Mouse (Mus musculus) hindbrain, embryonic 16.5 days (tissue): Measurements from ENCODE around the gene Furin. TPM values are rescaled to one million over a fixed set of nuclear protein-coding genes. Genes with fewer than 3 reads are reported as not detected.
"Not testable (repeated sequence)": the region's sequence is repeated elsewhere in the genome, so short reads cannot be mapped to it uniquely, and the experiment has no call there.

Source experiments
- ATAC-seq: fragments of 200-750 bp; cut with Nextera tagmentation; 2 replicates; pipeline ENCODE4 v1.8.0; 2017; ENCODE audit warnings: moderate TSS enrichment, moderate library complexity
- H3K27ac ChIP-seq: fragments of 300-500 bp; sonication (generic); 2 replicates; pipeline ENCODE4 v1.5.1; 2014; ENCODE audit warnings: low read depth, mild to moderate bottlenecking, control low read depth, low read length, moderate library complexity
- H3K27me3 ChIP-seq: fragments of 300-500 bp; sonication (generic); replicated peaks from 2 replicates; pipeline ENCODE4 v1.6.1; 2014; ENCODE audit warnings: low read length; ENCODE audit not compliant: control insufficient read depth, insufficient read depth
- H3K36me3 ChIP-seq: fragments of 300-500 bp; sonication (generic); 2 replicates; pipeline ENCODE4 v1.6.1; 2014; ENCODE audit warnings: mild to moderate bottlenecking, low read length, moderate library complexity, mixed read lengths; ENCODE audit not compliant: control insufficient read depth, insufficient read depth
- H3K4me1 ChIP-seq: fragments of 300-500 bp; sonication (generic); 2 replicates; pipeline ENCODE4 v1.6.1; 2014; ENCODE audit warnings: low read depth, low read length; ENCODE audit not compliant: control insufficient read depth, insufficient read depth
- H3K4me2 ChIP-seq: fragments of 300-500 bp; sonication (generic); 2 replicates; pipeline ENCODE4 v1.6.1; 2014; ENCODE audit warnings: mild to moderate bottlenecking, low read length, control low read depth, moderate library complexity
- H3K4me3 ChIP-seq: fragments of 300-500 bp; sonication (generic); 2 replicates; pipeline ENCODE4 v1.5.1; 2014; ENCODE audit warnings: mild to moderate bottlenecking, low read length, control low read depth, moderate library complexity
- H3K9ac ChIP-seq: fragments of 300-500 bp; sonication (generic); 2 replicates; pipeline ENCODE4 v1.6.1; 2014; ENCODE audit warnings: low read depth, mild to moderate bottlenecking, control low read depth, low read length, moderate library complexity
- H3K9me3 ChIP-seq: fragments of 300-500 bp; sonication (generic); 2 replicates; pipeline ENCODE4 v1.6.1; 2014; ENCODE audit warnings: mild to moderate bottlenecking, low read length, moderate library complexity; ENCODE audit not compliant: control insufficient read depth
- WGBS: fragments of 180-500 bp; shearing (Covaris S2); extraction: QIAGEN DNeasy Blood & Tissue Kit; methylation state at CpG from one replicate; pipeline ENCODE4 v1.1.7; 2014; 5-methylcytosine and 5-hydroxymethylcytosine counted together
- polyA plus RNA-seq: library from polyadenylated mRNA; unstranded; fragments of >200 nt; fragmentation: Nextera tagmentation; extraction: Ambion mirVana; gene quantifications from 2 replicates; pipeline ENCODE4 v1.2.1, GENCODE M21; 2015

Gene Furin
- polyA plus RNA-seq, 1 experiment from 2014 or later: 3.9 TPM

DNA sequence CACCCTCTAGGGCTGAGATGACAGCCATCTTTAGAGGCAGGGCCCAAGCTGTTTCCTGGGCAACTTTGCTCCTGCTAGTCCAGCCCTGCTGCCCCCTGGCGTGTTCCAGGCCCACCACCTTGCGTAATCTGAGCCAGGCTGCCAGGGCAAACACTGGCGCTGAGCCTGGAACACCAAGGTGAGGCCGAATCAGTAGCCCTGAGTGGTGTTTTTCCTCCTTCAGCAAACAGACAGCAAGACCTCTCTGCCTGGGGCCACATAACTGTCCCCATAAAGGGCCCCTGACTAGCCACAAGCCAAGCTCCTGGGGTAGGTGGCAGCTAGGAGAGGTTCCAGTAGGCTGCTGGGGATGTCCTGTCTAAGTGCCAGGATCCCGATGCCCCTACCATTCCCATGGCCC lies 5.1 kb downstream of the Furin start:
- Histone ChIP-seq H3K9me3 (no peaks in the 10 kb centered on the region), H3K9ac (peak overlapping the region; percentile 31; the same call in 1 of the 2 replicates), H3K27ac (no peak overlapping the region), H3K27me3 (no peaks in the 10 kb centered on the region), H3K36me3 (peaks cover 13% of the 10 kb centered on the region; the same call in 1 of the 2 replicates), H3K4me1 (peaks cover 28% of the 10 kb centered on the region), H3K4me3 (no peak overlapping the region), H3K4me2 (0 out of 2 replicates have a peak overlapping the region, but pooled peaks have one; percentile 2)
- ATAC-seq: no peak
- WGBS: 52% methylated on average over 5 of the region's 5 CpGs

- ATAC-seq: no peak
- no peak overlapping the region for H3K9ac ChIP-seq
- no peak overlapping the region for H3K27ac ChIP-seq
- no peaks in the 10 kb centered on the region for H3K27me3 ChIP-seq
- WGBS: 81% methylated on average over 9 of the region's 9 CpGs
- H3K36me3 ChIP-seq: peaks cover 15% of the 10 kb centered on the region
- no peaks in the 10 kb centered on the region for H3K9me3 ChIP-seq
- peaks cover 28% of the 10 kb centered on the region for H3K4me1 ChIP-seq
- H3K4me2 ChIP-seq: no peak overlapping the region
- no peak overlapping the region for H3K4me3 ChIP-seq
Measured at GRCm38 (mm10) chr7:80398654-80399444, 6.4 kb downstream of the Furin start.

DNA sequence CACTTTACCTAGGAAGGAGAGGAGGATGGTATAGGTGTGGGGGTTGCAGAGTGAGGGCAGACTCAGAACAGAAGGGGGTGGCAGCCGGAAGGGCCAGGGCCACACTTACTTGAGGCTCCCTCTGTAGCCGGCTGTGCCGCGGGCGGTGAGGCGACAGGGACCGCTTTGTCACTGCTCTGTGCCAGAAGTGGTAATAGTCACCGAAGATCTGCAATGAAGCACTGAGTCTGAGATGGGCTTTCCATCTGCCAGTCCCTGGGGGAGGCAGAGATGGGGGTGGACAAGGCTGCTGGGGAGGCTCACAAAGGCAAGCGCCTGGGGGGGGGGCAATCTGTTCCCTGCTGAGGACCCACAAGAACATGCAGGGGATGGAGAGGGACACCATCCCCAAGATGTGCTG lies 7.2 kb downstream of the Furin start:
- ATAC-seq: no peak
- WGBS: 88% methylated on average over 9 of the region's 9 CpGs
- Histone ChIP-seq H3K4me1 (peaks cover 28% of the 10 kb centered on the region), H3K27ac (no peak overlapping the region), H3K9ac (no peak overlapping the region), H3K4me3 (no peak overlapping the region), H3K4me2 (no peak overlapping the region), H3K36me3 (peaks cover 23% of the 10 kb centered on the region), H3K9me3 (no peaks in the 10 kb centered on the region), H3K27me3 (no peaks in the 10 kb centered on the region)

DNA sequence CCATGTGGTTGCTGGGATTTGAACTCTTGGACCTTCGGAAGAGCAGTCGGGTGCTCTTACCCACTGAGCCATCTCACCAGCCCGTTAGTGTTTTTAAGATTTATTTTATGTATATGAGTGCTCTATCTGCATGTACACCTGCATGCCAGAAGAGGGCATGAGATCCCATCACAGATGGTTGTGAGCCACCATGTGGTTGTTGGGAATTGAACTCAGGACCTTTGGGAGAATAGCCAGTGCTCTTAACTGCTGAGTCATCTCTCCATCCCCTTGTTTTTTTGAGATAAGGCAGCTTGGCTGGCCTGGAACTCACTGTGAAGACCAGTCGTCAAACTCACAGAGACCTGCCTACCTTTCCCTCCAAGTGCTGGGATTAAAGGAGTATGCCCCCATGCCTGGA lies 8.8 kb downstream of the Furin start:
- not testable (repeated sequence) for H3K4me3 ChIP-seq, ATAC-seq, H3K27me3 ChIP-seq, H3K27ac ChIP-seq, H3K4me2 ChIP-seq, H3K9ac ChIP-seq, H3K9me3 ChIP-seq
- Histone ChIP-seq H3K36me3 (peaks cover 36% of the 10 kb centered on the region), H3K4me1 (peaks cover 25% of the 10 kb centered on the region)
- WGBS: 89% methylated on average over 4 of the region's 4 CpGs

DNA sequence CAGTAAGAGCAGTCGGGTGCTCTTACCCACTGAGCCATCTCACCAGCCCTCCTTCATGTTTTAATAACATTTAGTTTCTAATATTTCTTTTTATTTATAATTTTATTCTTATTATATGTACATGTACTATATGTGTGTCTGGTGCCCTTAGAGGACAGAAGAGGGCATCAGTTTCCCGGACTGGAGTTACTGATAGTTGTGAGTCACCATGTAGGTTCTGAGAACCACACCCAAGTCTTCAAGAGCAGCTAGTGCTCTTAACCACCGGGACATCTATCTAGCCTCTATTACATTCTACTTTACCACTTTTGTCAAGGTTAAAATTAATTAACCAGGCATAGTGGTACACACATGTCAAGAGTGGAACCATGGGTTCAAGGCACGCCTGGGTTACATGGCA lies 10.6 kb downstream of the Furin start:
- H3K9me3 ChIP-seq: no peaks in the 10 kb centered on the region
- peaks cover 8% of the 10 kb centered on the region for H3K4me1 ChIP-seq
- no peak overlapping the region for H3K9ac ChIP-seq
- ATAC-seq: no peak
- H3K4me3 ChIP-seq: no peak overlapping the region
- WGBS: 91% methylated on average over 4 of the region's 4 CpGs
- H3K27ac ChIP-seq: no peak overlapping the region
- H3K4me2 ChIP-seq: no peak overlapping the region
- no peaks in the 10 kb centered on the region for H3K27me3 ChIP-seq
- peaks cover 53% of the 10 kb centered on the region for H3K36me3 ChIP-seq

- Histone ChIP-seq H3K4me3 (no peak overlapping the region), H3K36me3 (peaks cover 53% of the 10 kb centered on the region), H3K27me3 (no peaks in the 10 kb centered on the region), H3K9ac (no peak overlapping the region), H3K9me3 (no peaks in the 10 kb centered on the region), H3K4me2 (no peak overlapping the region), H3K27ac (no peak overlapping the region), H3K4me1 (0 out of 2 replicates have a peak, but pooled peaks cover 3% of the 10 kb centered on the region)
- WGBS: 93% methylated on average over 14 of the region's 15 CpGs
- no peak for ATAC-seq
Measured at GRCm38 (mm10) chr7:80392119-80392518, 13.1 kb downstream of the Furin start.

GRCm38 (mm10) chr7:80387633-80388543 lies 17.3 kb downstream of the Furin start, which contains the start of gene Fes:
Gene Fes, minus strand, starts transcription at chr7:80387946.
- Histone ChIP-seq H3K4me3 (peak within 1 kb of the TSS; percentile 13), H3K9ac (peak within 1 kb of the TSS; percentile 13), H3K27ac (peak within 1 kb of the TSS; percentile 18; the same call in 1 of the 2 replicates), H3K4me1 (0 out of 2 replicates have a peak, but pooled peaks cover 3% of the 10 kb centered on the region), H3K4me2 (peak within 1 kb of the TSS; percentile 8), H3K36me3 (peaks cover 29% of the 10 kb centered on the region), H3K27me3 (no peaks in the 10 kb centered on the region; the same call in 1 of the 2 replicates), H3K9me3 (no peaks in the 10 kb centered on the region)
- WGBS: 11% methylated on average over 32 of the region's 33 CpGs
- no peak; the same call in 1 of the 2 replicates for ATAC-seq

DNA sequence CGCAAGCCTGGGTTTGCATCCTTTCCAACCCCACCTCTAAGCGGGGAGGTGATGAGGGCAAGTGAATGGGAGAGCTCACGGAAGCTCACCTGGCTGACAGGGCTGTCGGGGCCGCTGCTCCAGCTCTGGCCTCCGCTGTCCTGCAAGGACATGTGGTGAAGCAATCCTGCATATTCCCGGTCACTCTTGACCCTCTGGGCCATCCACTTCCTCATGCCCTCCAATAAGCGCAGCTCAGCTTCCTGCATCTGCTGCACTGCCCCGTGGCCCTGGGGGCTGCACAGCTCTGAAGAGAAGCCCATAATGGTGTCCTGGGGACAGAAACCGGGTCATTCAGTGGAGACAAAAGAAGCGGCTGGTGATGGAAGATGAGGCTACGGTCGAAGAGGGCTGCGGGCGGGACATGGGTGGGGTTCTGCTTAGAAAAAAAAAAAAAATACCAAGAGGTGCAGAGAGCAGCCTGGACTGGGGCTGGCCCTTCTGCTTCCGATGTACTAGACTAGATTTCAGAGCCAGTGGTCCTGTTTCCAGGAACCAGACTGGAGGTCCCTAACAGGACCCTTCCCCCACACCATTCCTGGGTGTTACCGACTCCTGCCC lies 18.1 kb downstream of the Furin start:
- Histone ChIP-seq H3K4me2 (peak overlapping the region; percentile 8), H3K4me1 (0 out of 2 replicates have a peak, but pooled peaks cover 3% of the 10 kb centered on the region), H3K9ac (peak overlapping the region; percentile 11), H3K4me3 (peak overlapping the region; percentile 13), H3K27me3 (no peaks in the 10 kb centered on the region; the same call in 1 of the 2 replicates), H3K27ac (no peak overlapping the region), H3K9me3 (no peaks in the 10 kb centered on the region), H3K36me3 (peaks cover 21% of the 10 kb centered on the region)
- WGBS: 22% methylated on average over 17 of the region's 17 CpGs
- ATAC-seq: no peak
